Mouse (Mus musculus) frontal cortex, postnatal 10 days (tissue): Measurements from ENCODE around the gene Sco2.

Experiments used
- DNase-seq, 2 experiments: peaks; one replicate each; pipeline ENCODE4 v3.0.0; 2022; ENCODE audit warnings: low spot score in 2 of 2, mixed read lengths in 1 of 2

Gene Sco2

GRCm38 (mm10) chr15:89373027-89373761 lies 452 bp downstream of the Sco2 start:
- peak; percentile 77 to 81 for DNase-seq

- DNase-seq, result no peak
Observed at GRCm38 (mm10) chr15:89372536-89372935, 1.1 kb downstream of the Sco2 start.

DNA sequence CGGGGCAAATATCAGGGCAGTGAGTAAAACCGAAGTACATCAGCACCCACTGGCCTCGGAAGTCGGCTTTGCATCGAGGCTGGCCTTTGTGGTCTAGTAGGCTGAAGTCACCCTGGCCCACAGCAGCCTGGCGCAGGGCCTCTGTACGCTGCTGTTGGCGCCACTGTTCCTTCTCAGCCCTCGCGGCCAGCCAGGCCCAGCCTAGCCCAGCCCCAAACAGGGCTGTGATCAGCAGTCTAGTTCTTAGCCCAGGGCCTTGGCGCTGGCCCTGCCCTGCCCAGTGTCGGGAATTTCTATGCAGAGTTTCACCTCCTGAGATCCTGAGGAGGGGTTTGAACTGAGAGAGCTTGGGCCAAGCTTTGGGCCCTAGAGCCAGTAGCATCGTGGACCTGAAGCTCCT lies 1.6 kb downstream of the Sco2 start:
- no peak for DNase-seq

- no peak for DNase-seq
Observed at GRCm38 (mm10) chr15:89365141-89365551, 8.5 kb downstream of the Sco2 start.

DNA sequence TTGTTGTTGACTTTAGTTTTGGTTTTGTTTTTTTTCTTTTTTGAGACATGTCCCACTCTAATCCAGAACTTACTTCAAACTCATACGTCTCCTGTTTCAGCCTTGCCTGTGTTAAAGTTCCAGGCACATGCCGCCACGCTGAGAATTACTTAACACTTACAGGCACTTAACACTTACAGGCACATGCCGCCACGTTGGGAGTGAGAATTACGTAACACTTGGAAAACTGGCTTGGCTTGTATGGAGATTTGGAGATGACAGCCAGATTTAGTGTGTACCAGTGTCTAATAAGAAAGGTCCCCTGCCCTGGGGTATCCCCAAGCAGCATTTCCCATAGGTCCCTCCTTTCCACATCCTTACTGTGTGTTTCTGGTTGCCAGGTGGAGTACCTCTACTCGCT lies 10.6 kb downstream of the Sco2 start:
- no peak for DNase-seq

DNA sequence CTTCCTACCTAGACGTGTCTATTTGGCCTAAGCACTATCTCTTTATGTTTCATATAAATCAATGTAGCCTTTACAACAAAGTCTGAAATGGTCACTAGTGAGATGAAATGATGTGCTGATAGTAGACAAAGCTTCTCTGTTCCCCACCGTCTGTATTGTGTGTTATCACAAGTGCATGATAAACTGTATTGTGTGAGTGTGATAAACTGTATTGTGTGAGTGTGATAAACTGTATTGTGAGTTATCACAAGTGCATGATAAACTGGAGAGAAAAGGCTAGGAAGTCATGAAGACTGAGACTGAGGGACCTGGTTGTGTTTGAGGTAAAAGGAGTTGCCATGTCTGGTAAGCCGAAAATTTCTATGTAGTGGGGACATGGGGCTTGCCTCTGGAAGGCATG lies 14.9 kb downstream of the Sco2 start:
- no peak for DNase-seq

GRCm38 (mm10) chr15:89356372-89356771 lies 17.3 kb downstream of the Sco2 start:
- DNase-seq, result peak; percentile 71 to 79

- DNase-seq, result peak; percentile 89 to 93
Observed at GRCm38 (mm10) chr15:89355241-89356187, 18.1 kb downstream of the Sco2 start, which contains the start of the genes Lmf2 and Ncaph2. Lmf2 (minus strand) TSS chr15:89355659. Ncaph2 (plus strand) TSS chr15:89355719.

DNA sequence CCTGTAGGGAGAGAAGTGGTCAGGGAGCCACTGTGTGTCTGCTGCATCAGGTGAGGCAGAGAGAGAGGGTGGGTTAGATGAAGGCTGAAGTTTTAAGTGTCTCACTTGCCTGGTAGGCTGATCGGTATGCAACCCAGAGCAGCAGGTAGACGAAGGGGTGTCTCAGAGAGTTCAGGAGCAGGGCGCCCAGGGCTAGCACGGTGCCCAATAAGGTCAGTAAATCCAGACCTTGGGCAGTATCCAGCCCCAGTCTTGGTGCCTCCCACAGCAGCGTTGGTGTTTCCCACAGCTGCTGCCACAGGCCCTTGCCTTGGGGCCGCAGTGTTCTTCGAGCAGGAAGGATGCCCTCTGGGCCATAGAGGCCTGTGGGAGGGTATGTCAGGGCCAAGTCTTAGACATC lies 19.2 kb downstream of the Sco2 start:
- DNase-seq, result no peak

DNA sequence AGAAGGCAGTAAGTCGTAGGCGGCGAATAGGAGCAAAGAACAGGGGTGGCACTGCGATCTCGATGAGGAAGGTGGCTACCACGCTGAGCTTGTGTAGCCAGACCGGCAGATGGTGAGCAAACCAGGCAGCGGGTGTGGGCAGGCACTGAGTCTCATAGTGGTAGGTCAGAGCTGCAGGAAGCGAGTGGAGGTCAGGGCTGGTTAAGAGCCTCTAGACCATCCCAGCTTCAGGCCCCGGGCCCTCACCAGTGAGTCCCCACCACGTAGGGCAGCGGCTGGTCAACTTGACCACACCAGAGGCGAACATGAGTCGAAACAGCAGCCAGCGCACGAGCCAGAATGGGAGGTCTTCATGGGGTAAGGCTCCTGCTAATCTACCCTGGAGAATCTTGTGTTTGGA lies 19.8 kb downstream of the Sco2 start:
- DNase-seq, result no peak

GRCm38 (mm10) chr15:89352795-89353194 lies 20.9 kb downstream of the Sco2 start:
- no peak for DNase-seq

GRCm38 (mm10) chr15:89352054-89352453 lies 21.6 kb downstream of the Sco2 start:
- no peak for DNase-seq

DNA sequence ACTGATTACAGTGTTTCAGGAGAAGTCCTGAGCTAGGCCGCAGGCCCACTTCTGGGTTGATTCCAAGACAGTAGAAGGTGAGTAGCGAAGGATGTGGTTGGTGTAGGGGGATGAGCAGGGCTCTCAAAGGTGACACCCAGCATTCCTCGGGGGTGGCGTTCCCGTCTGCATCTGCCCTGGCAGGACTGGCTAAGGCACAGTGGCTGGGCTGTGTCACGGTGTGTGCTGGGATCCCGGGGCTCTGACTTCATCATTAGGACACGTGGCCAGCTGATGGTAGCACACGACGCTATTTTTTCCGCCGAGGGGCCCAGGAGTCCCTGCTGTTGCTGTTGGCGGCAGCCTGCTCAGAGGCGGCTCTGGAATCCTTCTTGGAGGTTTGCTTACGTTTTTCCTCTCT lies 22.3 kb downstream of the Sco2 start:
- no peak for DNase-seq

GRCm38 (mm10) chr15:89350447-89350846 lies 23.2 kb downstream of the Sco2 start:
- no peak for DNase-seq

GRCm38 (mm10) chr15:89343325-89343724 lies 30.3 kb downstream of the Sco2 start:
- no peak for DNase-seq

DNA sequence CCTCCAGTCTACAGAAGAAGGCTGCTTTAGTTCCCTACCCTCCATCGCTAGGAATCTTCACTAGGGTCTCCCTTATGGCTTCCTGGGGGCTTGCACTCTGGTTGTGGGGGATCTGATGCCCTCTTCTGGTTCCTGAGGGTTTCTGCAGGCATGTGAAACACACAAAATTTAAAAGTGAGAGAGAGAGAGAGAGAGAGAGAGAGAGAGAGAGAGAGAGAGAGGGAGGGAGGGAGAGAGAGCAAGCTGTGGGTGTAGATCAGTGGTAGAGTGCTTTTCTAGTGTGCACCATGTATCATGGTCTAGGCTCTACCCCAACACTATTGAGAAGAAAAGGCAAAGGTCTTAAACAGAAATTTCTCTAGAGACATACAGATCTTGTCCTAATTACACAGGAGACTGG lies 32.0 kb downstream of the Sco2 start:
- no peak for DNase-seq

DNA sequence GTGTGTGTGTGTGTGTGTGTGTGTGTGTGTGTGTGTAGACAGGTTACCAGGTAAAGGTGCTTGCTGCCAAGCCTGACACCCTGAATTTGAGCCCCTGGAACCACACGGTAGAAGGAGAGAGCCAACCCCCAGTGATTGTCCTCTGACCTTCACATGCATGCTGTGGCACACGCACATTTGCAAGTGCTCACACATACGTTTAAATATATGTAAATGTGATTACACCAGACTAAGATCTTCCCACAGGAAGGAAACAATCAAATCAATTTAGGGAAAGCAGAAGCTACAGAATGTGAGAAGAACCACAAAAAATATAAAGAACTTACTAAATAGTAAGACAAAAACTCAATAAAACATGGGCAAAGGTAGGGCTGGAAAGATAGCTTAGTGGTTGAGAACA lies 33.5 kb downstream of the Sco2 start:
- DNase-seq, result no peak

- no peak for DNase-seq
Observed at GRCm38 (mm10) chr15:89339696-89340095, 34.0 kb downstream of the Sco2 start.

- DNase-seq, result no peak
Observed at GRCm38 (mm10) chr15:89336422-89336821, 37.2 kb downstream of the Sco2 start.

DNA sequence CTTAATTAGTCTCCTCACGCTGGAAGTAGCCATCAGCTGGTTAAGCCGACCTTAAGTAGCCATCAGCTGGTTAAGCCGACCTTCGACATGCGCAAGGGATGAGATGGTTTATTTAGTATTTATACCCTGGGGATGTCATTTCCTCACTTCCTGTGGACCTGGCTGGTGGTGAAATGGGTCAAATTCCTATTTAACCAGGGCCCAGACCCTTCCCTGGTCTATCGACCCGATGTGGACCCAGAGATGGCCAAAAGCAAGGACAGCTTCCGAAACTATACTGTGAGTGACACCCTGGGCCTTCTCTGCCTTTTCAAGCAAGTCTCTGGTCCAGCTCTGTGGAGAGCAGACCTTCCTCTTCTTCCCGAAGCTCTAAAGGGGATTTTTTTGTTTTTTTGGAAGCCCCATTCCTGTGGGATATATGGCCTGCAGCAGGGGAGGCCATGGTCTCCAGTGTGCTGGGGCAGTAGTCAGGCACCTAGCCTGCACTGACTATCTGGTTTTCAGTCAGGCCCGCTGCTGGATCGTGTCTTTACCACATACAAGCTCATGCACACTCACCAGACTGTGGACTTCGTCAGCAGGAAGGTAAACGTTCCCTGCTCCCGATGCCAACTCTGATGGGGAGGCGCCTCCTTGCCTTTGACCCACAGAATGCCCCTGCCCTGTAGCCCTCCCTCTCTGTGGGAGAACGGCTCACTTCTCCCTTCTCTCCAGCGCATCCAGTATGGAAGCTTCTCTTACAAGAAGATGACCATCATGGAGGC lies 38.7 kb downstream of the Sco2 start:
- no peak for DNase-seq

DNA sequence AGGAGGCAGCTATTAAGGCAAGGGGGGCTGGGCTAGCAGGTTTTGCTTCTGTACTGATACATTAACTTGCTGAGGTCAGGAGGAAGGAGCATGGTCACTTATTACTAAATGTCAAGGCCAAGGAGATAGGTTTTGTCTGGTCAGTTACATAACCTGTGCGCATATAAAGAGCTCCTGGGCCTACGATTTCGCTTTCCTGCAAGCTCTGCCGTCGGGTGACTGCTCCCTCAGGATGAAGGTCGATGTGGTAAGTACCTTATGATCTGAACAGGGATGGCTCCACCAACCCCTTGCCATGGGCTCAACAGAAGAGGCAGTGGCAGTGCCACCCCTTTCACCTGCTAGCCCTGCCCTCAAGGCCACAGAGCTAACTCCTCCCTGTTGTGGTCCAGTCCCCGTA lies 39.4 kb downstream of the Sco2 start, which contains the start of gene Miox:
Gene Miox, plus strand, starts transcription at position 128 of the 400 bp plus-strand sequence.
- DNase-seq, result no peak

GRCm38 (mm10) chr15:89326441-89326840 lies 47.2 kb downstream of the Sco2 start:
- no peak for DNase-seq
